8 mouse cellular contexts compared by ENCODE assay signal in genomic region chr10:84963726-84964125, GRCm38 (mm10). TPM values are rescaled to one million over a fixed set of nuclear protein-coding genes. Genes with fewer than 3 reads are reported as not detected.
DNase-seq lines count a peak whose midpoint lies in the region.

No protein-coding gene starts in this region.

- DNase-seq in lung, postnatal 10 days: peak; percentile 29
- DNase-seq in lung, postnatal 25 days (ENCODE audit: low spot score): no peak
- peak; percentile 70 to 81 for DNase-seq in cerebellum, postnatal 25 days
- DNase-seq in layer of hippocampus, postnatal 10 days (ENCODE audit: low spot score in 2 of 2): peak; percentile 70 to 76
- DNase-seq in right cerebral cortex, postnatal 14 days: peak; percentile 67
- DNase-seq in yolk sac, embryonic 10.5 days (ENCODE audit: low spot score): no peak
- no peak for DNase-seq in spleen, postnatal 4 days (ENCODE audit: low spot score in 2 of 2)
- no peak for DNase-seq in kidney, postnatal 25 days

RNA-seq across cellular contexts. Expression of gene Ric8b, which starts 46.3 kb away (rescaled TPM):
- 10 to 100 TPM; 30.4 to 37.0 TPM for total RNA-seq in layer of hippocampus, postnatal 10 days (2021)

Comparison
In these comparisons a context has a peak if more than half of its experiments do, and no peak if none do; other contexts are left out.
1. DNase-seq: peak in lung, postnatal 10 days (single experiment), cerebellum, postnatal 25 days (2 of 2), layer of hippocampus, postnatal 10 days (2 of 2) and right cerebral cortex, postnatal 14 days (single experiment); none in lung, postnatal 25 days (single experiment), yolk sac, embryonic 10.5 days (single experiment), spleen, postnatal 4 days (0 of 2) and kidney, postnatal 25 days (0 of 2).